Mouse (Mus musculus): ENCODE measurements around the gene Csf3r. TPM values are rescaled to one million over a fixed set of nuclear protein-coding genes. Genes with fewer than 3 reads are reported as not detected.

Csf3r gene
- polyA plus RNA-seq, 1 experiment from 2014 or later = 1.5 TPM

- peak; percentile 89 for ATAC-seq (ENCODE audit: insufficient number of reproducible peaks, insufficient read depth, low FRiP score, low read depth)
- no peaks in the 10 kb centered on the region for H3K9me3 ChIP-seq (ENCODE audit: control insufficient read depth, low read length)
- peaks cover 3 to 11% of the 10 kb centered on the region in 2 experiments; a peak in 2 of 4 replicates for H3K4me1 ChIP-seq (ENCODE audit: control insufficient read depth in 2 of 2, insufficient read depth in 2 of 2, low read length in 2 of 2)
- no peaks in the 10 kb centered on the region for H3K27me3 ChIP-seq (ENCODE audit: control insufficient read depth, insufficient read depth, low read length)
- peak within 1 kb of the TSS; percentile 72 to 88 for H3K4me3 ChIP-seq (ENCODE audit: control insufficient read depth in 1 of 2, insufficient read depth in 1 of 2, low read depth in 1 of 2, low read length in 2 of 2)
- peak within 1 kb of the TSS; percentile 75 for H3K9ac ChIP-seq (ENCODE audit: low read length)
- peak within 1 kb of the TSS; percentile 18 to 24; a peak in 2 of 4 replicates for H3K27ac ChIP-seq (replicated peaks in 1 of 2; ENCODE audit: control insufficient read depth in 1 of 2, insufficient read depth in 1 of 2, low read depth in 2 of 2, low read length in 2 of 2)
- WGBS = under 1% methylated on average over 57 of the region's 57 CpGs
- H3K4me2 ChIP-seq (ENCODE audit: low read length) = peak within 1 kb of the TSS; percentile 84
- peaks cover 29% of the 10 kb centered on the region for H3K36me3 ChIP-seq (ENCODE audit: control insufficient read depth, insufficient read depth, low read length)
These were observed 34.0 kb downstream of the Csf3r start, which contains the start of gene Oscp1 for GRCm38 (mm10) chr4:126058134-126058996. Oscp1 (plus strand) TSS chr4:126058565.

GRCm38 (mm10) chr4:126058997-126059362, 34.6 kb downstream of the Csf3r start:
- peaks cover 23% of the 10 kb centered on the region for H3K36me3 ChIP-seq (ENCODE audit: control insufficient read depth, insufficient read depth, low read length)
- H3K4me1 ChIP-seq (ENCODE audit: control insufficient read depth in 2 of 2, insufficient read depth in 2 of 2, low read length in 2 of 2) = peaks cover 3 to 11% of the 10 kb centered on the region in 2 experiments; a peak in 2 of 4 replicates
- no peak for ATAC-seq (ENCODE audit: insufficient number of reproducible peaks, insufficient read depth, low FRiP score, low read depth)
- H3K4me2 ChIP-seq (ENCODE audit: low read length) = peak overlapping the region; percentile 84
- peak overlapping the region; percentile 72 to 88 for H3K4me3 ChIP-seq (ENCODE audit: control insufficient read depth in 1 of 2, insufficient read depth in 1 of 2, low read depth in 1 of 2, low read length in 2 of 2)
- H3K27ac ChIP-seq (replicated peaks in 1 of 2; ENCODE audit: control insufficient read depth in 1 of 2, insufficient read depth in 1 of 2, low read depth in 2 of 2, low read length in 2 of 2) = no peak overlapping the region
- no peaks in the 10 kb centered on the region for H3K9me3 ChIP-seq (ENCODE audit: control insufficient read depth, low read length)
- H3K27me3 ChIP-seq (ENCODE audit: control insufficient read depth, insufficient read depth, low read length) = no peaks in the 10 kb centered on the region
- H3K9ac ChIP-seq (ENCODE audit: low read length) = peak overlapping the region; percentile 75
- WGBS = 44% methylated on average over 9 of the region's 9 CpGs

DNA sequence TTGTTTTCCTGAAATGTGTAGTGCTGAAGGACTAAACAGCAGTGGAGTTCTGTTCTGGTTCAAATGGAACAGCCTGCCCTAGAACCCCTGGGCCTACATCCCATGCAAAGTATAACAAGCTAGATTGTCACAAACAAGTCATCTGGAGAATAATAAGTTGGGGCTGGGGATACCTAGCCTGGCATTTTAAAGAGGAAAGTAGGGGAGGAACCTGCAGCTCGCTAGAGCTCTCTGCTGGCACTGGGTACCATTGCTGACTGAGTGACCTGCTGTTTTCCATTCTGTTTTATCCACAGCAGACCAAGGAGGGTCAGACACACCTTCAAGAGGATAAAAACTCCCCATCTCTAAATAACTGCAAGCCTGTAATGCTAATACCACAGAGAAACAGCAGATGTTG, 38.5 kb downstream of the Csf3r start:
- no peaks in the 10 kb centered on the region for H3K9me3 ChIP-seq (ENCODE audit: control insufficient read depth, low read length)
- no peaks in the 10 kb centered on the region for H3K36me3 ChIP-seq (ENCODE audit: control insufficient read depth, insufficient read depth, low read length)
- H3K4me2 ChIP-seq (ENCODE audit: low read length) = no peak overlapping the region
- H3K4me3 ChIP-seq (ENCODE audit: control insufficient read depth in 1 of 2, insufficient read depth in 1 of 2, low read depth in 1 of 2, low read length in 2 of 2) = no peak overlapping the region
- peaks cover 0 to 4% of the 10 kb centered on the region in 2 experiments; a peak in 3 of 4 replicates for H3K4me1 ChIP-seq (ENCODE audit: control insufficient read depth in 2 of 2, insufficient read depth in 2 of 2, low read length in 2 of 2)
- 45% methylated on average over 1 of the region's 1 CpGs for WGBS
- ATAC-seq (ENCODE audit: insufficient number of reproducible peaks, insufficient read depth, low FRiP score, low read depth) = no peak
- no peaks in the 10 kb centered on the region for H3K27me3 ChIP-seq (ENCODE audit: control insufficient read depth, insufficient read depth, low read length)
- H3K9ac ChIP-seq (ENCODE audit: low read length) = no peak overlapping the region
- no peak overlapping the region for H3K27ac ChIP-seq (replicated peaks in 1 of 2; ENCODE audit: control insufficient read depth in 1 of 2, insufficient read depth in 1 of 2, low read depth in 2 of 2, low read length in 2 of 2)

DNA sequence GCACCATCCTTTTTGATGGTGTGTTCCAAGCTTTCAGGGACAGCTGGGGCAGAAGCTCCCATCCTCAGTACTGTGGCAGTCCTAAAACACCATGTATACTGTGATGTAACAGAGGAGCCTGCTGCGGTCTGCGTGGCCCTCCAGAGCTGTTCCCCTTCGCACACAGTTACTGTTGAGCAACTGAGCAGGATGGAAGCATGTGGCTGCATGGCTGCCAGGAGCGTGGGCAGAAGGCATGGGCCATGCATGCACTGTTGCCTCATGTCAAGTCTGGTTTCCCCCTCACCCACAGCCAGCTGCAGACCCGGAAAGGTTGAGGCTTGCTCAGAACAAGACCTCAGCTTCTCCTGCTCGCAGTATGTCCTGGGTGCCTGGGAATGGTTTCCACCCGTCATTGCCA, 40.9 kb downstream of the Csf3r start:
- no peaks in the 10 kb centered on the region for H3K9me3 ChIP-seq (ENCODE audit: control insufficient read depth, low read length)

GRCm38 (mm10) chr4:126067401-126068077, 43.2 kb downstream of the Csf3r start:
- Histone ChIP-seq H3K4me3 (ENCODE audit: control insufficient read depth in 1 of 2, insufficient read depth in 1 of 2, low read depth in 1 of 2, low read length in 2 of 2) (no peak overlapping the region), H3K36me3 (ENCODE audit: control insufficient read depth, insufficient read depth, low read length) (no peaks in the 10 kb centered on the region), H3K4me1 (ENCODE audit: control insufficient read depth in 2 of 2, insufficient read depth in 2 of 2, low read length in 2 of 2) (no peaks in the 10 kb centered on the region; a peak in 1 of 4 replicates), H3K9me3 (ENCODE audit: control insufficient read depth, low read length) (no peaks in the 10 kb centered on the region), H3K9ac (ENCODE audit: low read length) (no peak overlapping the region), H3K27ac (replicated peaks in 1 of 2; ENCODE audit: control insufficient read depth in 1 of 2, insufficient read depth in 1 of 2, low read depth in 2 of 2, low read length in 2 of 2) (no peak overlapping the region), H3K27me3 (ENCODE audit: control insufficient read depth, insufficient read depth, low read length) (no peaks in the 10 kb centered on the region), H3K4me2 (ENCODE audit: low read length) (no peak overlapping the region)
- ATAC-seq (ENCODE audit: insufficient number of reproducible peaks, insufficient read depth, low FRiP score, low read depth) = no peak
- 59% methylated on average over 15 of the region's 15 CpGs for WGBS

More for the DNA sequence above, 40.9 kb downstream of the Csf3r start:
- Histone ChIP-seq H3K4me1 (ENCODE audit: control insufficient read depth in 2 of 2, insufficient read depth in 2 of 2, low read length in 2 of 2) (no peaks in the 10 kb centered on the region; a peak in 1 of 4 replicates), H3K27ac (replicated peaks in 1 of 2; ENCODE audit: control insufficient read depth in 1 of 2, insufficient read depth in 1 of 2, low read depth in 2 of 2, low read length in 2 of 2) (no peak overlapping the region), H3K9ac (ENCODE audit: low read length) (no peak overlapping the region), H3K27me3 (ENCODE audit: control insufficient read depth, insufficient read depth, low read length) (no peaks in the 10 kb centered on the region), H3K36me3 (ENCODE audit: control insufficient read depth, insufficient read depth, low read length) (no peaks in the 10 kb centered on the region), H3K4me3 (ENCODE audit: control insufficient read depth in 1 of 2, insufficient read depth in 1 of 2, low read depth in 1 of 2, low read length in 2 of 2) (no peak overlapping the region), H3K4me2 (ENCODE audit: low read length) (no peak overlapping the region)
- no peak for ATAC-seq (ENCODE audit: insufficient number of reproducible peaks, insufficient read depth, low FRiP score, low read depth)
- 72% methylated on average over 7 of the region's 7 CpGs for WGBS

GRCm38 (mm10) chr4:126068842-126069241, 44.5 kb downstream of the Csf3r start:
- WGBS = 75% methylated on average over 6 of the region's 6 CpGs

GRCm38 (mm10) chr4:126077833-126078232, 53.5 kb downstream of the Csf3r start:
- H3K27ac ChIP-seq (replicated peaks in 1 of 2; ENCODE audit: control insufficient read depth in 1 of 2, insufficient read depth in 1 of 2, low read depth in 2 of 2, low read length in 2 of 2) = no peak overlapping the region
- no peak overlapping the region for H3K9ac ChIP-seq (ENCODE audit: low read length)
- 71% methylated on average over 6 of the region's 6 CpGs for WGBS
- H3K4me3 ChIP-seq (ENCODE audit: control insufficient read depth in 1 of 2, insufficient read depth in 1 of 2, low read depth in 1 of 2, low read length in 2 of 2) = no peak overlapping the region
- no peaks in the 10 kb centered on the region for H3K36me3 ChIP-seq (ENCODE audit: control insufficient read depth, insufficient read depth, low read length)
- no peaks in the 10 kb centered on the region for H3K9me3 ChIP-seq (ENCODE audit: control insufficient read depth, low read length)
- no peaks in the 10 kb centered on the region for H3K4me1 ChIP-seq (ENCODE audit: control insufficient read depth in 2 of 2, insufficient read depth in 2 of 2, low read length in 2 of 2)
- H3K27me3 ChIP-seq (ENCODE audit: control insufficient read depth, insufficient read depth, low read length) = no peaks in the 10 kb centered on the region
- H3K4me2 ChIP-seq (ENCODE audit: low read length) = no peak overlapping the region
- no peak for ATAC-seq (ENCODE audit: insufficient number of reproducible peaks, insufficient read depth, low FRiP score, low read depth)

More at GRCm38 (mm10) chr4:126068842-126069241, 44.5 kb downstream of the Csf3r start:
- Histone ChIP-seq H3K9me3 (ENCODE audit: control insufficient read depth, low read length) (no peaks in the 10 kb centered on the region), H3K27ac (replicated peaks in 1 of 2; ENCODE audit: control insufficient read depth in 1 of 2, insufficient read depth in 1 of 2, low read depth in 2 of 2, low read length in 2 of 2) (no peak overlapping the region), H3K4me1 (ENCODE audit: control insufficient read depth in 2 of 2, insufficient read depth in 2 of 2, low read length in 2 of 2) (no peaks in the 10 kb centered on the region; a peak in 1 of 4 replicates), H3K4me2 (ENCODE audit: low read length) (no peak overlapping the region), H3K4me3 (ENCODE audit: control insufficient read depth in 1 of 2, insufficient read depth in 1 of 2, low read depth in 1 of 2, low read length in 2 of 2) (no peak overlapping the region), H3K9ac (ENCODE audit: low read length) (no peak overlapping the region), H3K36me3 (ENCODE audit: control insufficient read depth, insufficient read depth, low read length) (no peaks in the 10 kb centered on the region), H3K27me3 (ENCODE audit: control insufficient read depth, insufficient read depth, low read length) (no peaks in the 10 kb centered on the region)
- ATAC-seq (ENCODE audit: insufficient number of reproducible peaks, insufficient read depth, low FRiP score, low read depth) = no peak

Data from heart, embryonic 14.5 days (tissue).